Mouse (Mus musculus) c-Kit-negative CD71-positive TER-119-positive erythroid progenitor cells, embryonic 14.5 days (primary cell): ENCODE results near the gene Lpar5.

ENCODE experiments used
- DNase-seq: peaks from one replicate; pipeline ENCODE4 v3.0.0-alpha.2; 2013; ENCODE audit warnings: low read depth, low spot score

Gene Lpar5

GRCm38 (mm10) chr6:125084424-125084823, 16.7 kb downstream of the Lpar5 start:
- DNase-seq, result no peak

GRCm38 (mm10) chr6:125087937-125088336, 20.2 kb downstream of the Lpar5 start:
- no peak for DNase-seq

GRCm38 (mm10) chr6:125088561-125089321, 21.0 kb downstream of the Lpar5 start:
- DNase-seq, result no peak

- no peak for DNase-seq
Observed at GRCm38 (mm10) chr6:125089521-125090321, 22.0 kb downstream of the Lpar5 start.

- DNase-seq, result no peak
Observed at GRCm38 (mm10) chr6:125090341-125091085, 22.8 kb downstream of the Lpar5 start.

GRCm38 (mm10) chr6:125092372-125092771, 24.7 kb downstream of the Lpar5 start:
- no peak for DNase-seq

GRCm38 (mm10) chr6:125094843-125095242, 27.1 kb downstream of the Lpar5 start:
- DNase-seq, result no peak

GRCm38 (mm10) chr6:125095391-125096278, 27.9 kb downstream of the Lpar5 start, which contains the start of gene Chd4:
Gene Chd4, plus strand, starts transcription at chr6:125095981.
- peak; percentile 72 for DNase-seq

GRCm38 (mm10) chr6:125096279-125096596, 28.5 kb downstream of the Lpar5 start:
- DNase-seq, result no peak

- DNase-seq, result no peak
Observed at GRCm38 (mm10) chr6:125096597-125097345, 29.1 kb downstream of the Lpar5 start.

- no peak for DNase-seq
Observed at GRCm38 (mm10) chr6:125097346-125097689, 29.6 kb downstream of the Lpar5 start.

- DNase-seq, result no peak
Observed at GRCm38 (mm10) chr6:125097951-125098350, 30.2 kb downstream of the Lpar5 start.

- DNase-seq, result no peak
Observed at GRCm38 (mm10) chr6:125098513-125098912, 30.8 kb downstream of the Lpar5 start.

- no peak for DNase-seq
Observed at GRCm38 (mm10) chr6:125099421-125099971, 31.8 kb downstream of the Lpar5 start.

- no peak for DNase-seq
Observed at GRCm38 (mm10) chr6:125101444-125101843, 33.7 kb downstream of the Lpar5 start.

GRCm38 (mm10) chr6:125104223-125104622, 36.5 kb downstream of the Lpar5 start:
- peak; percentile 86 for DNase-seq

- DNase-seq, result no peak
Observed at GRCm38 (mm10) chr6:125107705-125108104, 40.0 kb downstream of the Lpar5 start.

GRCm38 (mm10) chr6:125109371-125109770, 41.7 kb downstream of the Lpar5 start:
- DNase-seq, result no peak

GRCm38 (mm10) chr6:125110927-125111326, 43.2 kb downstream of the Lpar5 start:
- DNase-seq, result no peak

GRCm38 (mm10) chr6:125112553-125112952, 44.8 kb downstream of the Lpar5 start:
- no peak for DNase-seq
